Comparison of ENCODE assay signal across 8 mouse cellular contexts in the genomic region with DNA sequence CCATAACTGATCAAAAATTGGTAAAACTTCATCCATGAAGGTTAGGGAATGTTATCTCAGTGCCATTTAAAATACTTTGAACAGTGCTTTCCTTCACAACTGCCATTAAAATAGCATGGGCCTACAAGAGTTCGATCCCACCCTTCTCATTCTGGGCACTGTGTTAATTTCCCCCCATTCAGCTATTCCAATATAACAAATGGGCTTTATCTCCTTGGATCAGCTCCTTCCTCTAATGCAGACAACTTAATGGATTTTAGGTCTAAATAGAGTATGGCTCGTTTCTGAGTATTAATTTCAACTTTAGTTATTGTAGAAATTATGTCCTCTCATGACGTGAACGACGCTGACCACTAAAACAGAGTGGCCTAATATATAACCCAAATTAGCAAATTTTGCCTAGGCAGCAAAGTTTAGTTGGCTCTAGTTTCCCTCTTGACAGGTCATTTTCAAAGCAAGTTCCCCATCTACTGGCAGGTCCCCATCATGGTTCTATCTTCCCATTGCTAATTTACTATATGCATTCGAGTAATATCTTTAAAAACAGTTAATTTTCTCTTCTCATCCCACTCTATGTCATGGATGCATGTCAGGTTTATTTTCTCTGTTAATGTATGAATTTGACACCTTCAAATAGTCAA.
DNase-seq lines count a peak whose midpoint lies in the region; ATAC-seq and TF ChIP-seq lines count a peak whose summit lies in the region.

No protein-coding gene starts in this region.

- no peak overlapping the region for H3K27ac ChIP-seq in midbrain, embryonic 15.5 days
- H3K27ac ChIP-seq in midbrain, embryonic 13.5 days, result no peak overlapping the region
- H3K27ac ChIP-seq in cortical plate, adult 2 months (ENCODE audit: insufficient read depth, low read length), result no peak overlapping the region
- no peak overlapping the region for H3K27ac ChIP-seq in stomach, embryonic 14.5 days (ENCODE audit: low read length)

- H3K27me3 ChIP-seq in midbrain, embryonic 15.5 days (replicated peaks), result no peaks in the 10 kb centered on the region
- H3K27me3 ChIP-seq in midbrain, embryonic 13.5 days, result no peaks in the 10 kb centered on the region
- H3K27me3 ChIP-seq in stomach, embryonic 14.5 days (ENCODE audit: control insufficient read depth, insufficient read depth, low read length), result no peaks in the 10 kb centered on the region

- no peak overlapping the region for H3K4me3 ChIP-seq in midbrain, embryonic 15.5 days
- H3K4me3 ChIP-seq in midbrain, embryonic 13.5 days (replicated peaks), result no peak overlapping the region
- no peak overlapping the region for H3K4me3 ChIP-seq in cortical plate, adult 2 months (ENCODE audit: insufficient read depth, low read length)
- no peak overlapping the region for H3K4me3 ChIP-seq in stomach, embryonic 14.5 days (ENCODE audit: low read depth, low read length)

- H3K9me3 ChIP-seq in midbrain, embryonic 15.5 days, result no peaks in the 10 kb centered on the region
- H3K9me3 ChIP-seq in midbrain, embryonic 13.5 days, result no peaks in the 10 kb centered on the region
- no peaks in the 10 kb centered on the region for H3K9me3 ChIP-seq in stomach, embryonic 14.5 days (ENCODE audit: control insufficient read depth, low read depth, low read length)

- TF ChIP-seq CTCF in cortical plate, adult 2 months (IDR thresholded peaks at IDR 0.05; ENCODE audit: extremely low read depth, insufficient read depth, low read length), result peak; percentile 31; the same call in 1 of the 2 replicates

- peak; percentile 8 for DNase-seq in heart, postnatal 4 days
- DNase-seq in heart, postnatal 36 days, result no peak
- DNase-seq in gastrocnemius, postnatal 4 days (ENCODE audit: low spot score in 2 of 2), result no peak
- no peak for DNase-seq in heart, adult 8-10 months (ENCODE audit: low spot score)

- no peak for TF ChIP-seq POLR2A in cortical plate, adult 2 months (IDR thresholded peaks at IDR 0.05; ENCODE audit: extremely low read depth, insufficient read depth, low read length)

- no peaks in the 10 kb centered on the region for H3K4me1 ChIP-seq in midbrain, embryonic 15.5 days
- H3K4me1 ChIP-seq in midbrain, embryonic 13.5 days (replicated peaks), result no peaks in the 10 kb centered on the region
- H3K4me1 ChIP-seq in cortical plate, adult 2 months (ENCODE audit: control insufficient read depth, insufficient read depth, low read length), result no peaks in the 10 kb centered on the region
- no peaks in the 10 kb centered on the region for H3K4me1 ChIP-seq in stomach, embryonic 14.5 days (ENCODE audit: control insufficient read depth, insufficient read depth, low read length)

- no peaks in the 10 kb centered on the region for H3K36me3 ChIP-seq in midbrain, embryonic 15.5 days (replicated peaks)
- H3K36me3 ChIP-seq in midbrain, embryonic 13.5 days, result no peaks in the 10 kb centered on the region
- H3K36me3 ChIP-seq in stomach, embryonic 14.5 days (ENCODE audit: control insufficient read depth, insufficient read depth, low read length), result no peaks in the 10 kb centered on the region

- 84% methylated on average over 6 of the region's 6 CpGs for WGBS in midbrain, embryonic 15.5 days
- WGBS in midbrain, embryonic 13.5 days, result 84% methylated on average over 6 of the region's 6 CpGs
- 37% methylated on average over 6 of the region's 6 CpGs for WGBS in stomach, embryonic 14.5 days

- H3K4me2 ChIP-seq in midbrain, embryonic 15.5 days, result no peak overlapping the region
- no peak overlapping the region for H3K4me2 ChIP-seq in midbrain, embryonic 13.5 days (replicated peaks)
- no peak overlapping the region for H3K4me2 ChIP-seq in stomach, embryonic 14.5 days (replicated peaks; ENCODE audit: low read depth, low read length)

- intact Hi-C loops in heart, postnatal 36 days (cut with DNase I), result loop anchor here (2.0 to 5.0 kb wide), 2 partner anchors 446 to 1353 kb away; no protein-coding TSS in a partner anchor

- H3K9ac ChIP-seq in midbrain, embryonic 15.5 days, result no peak overlapping the region
- no peak overlapping the region for H3K9ac ChIP-seq in midbrain, embryonic 13.5 days (replicated peaks)
- H3K9ac ChIP-seq in stomach, embryonic 14.5 days (replicated peaks; ENCODE audit: low read depth, low read length), result no peak overlapping the region

- 0 out of 2 replicates have a peak, but pooled peaks have one; percentile 58 for ATAC-seq in midbrain, embryonic 15.5 days (replicated peaks)
- no peak for ATAC-seq in midbrain, embryonic 13.5 days
- peak; percentile 58; the same call in 1 of the 2 replicates for ATAC-seq in stomach, embryonic 14.5 days (ENCODE audit: insufficient number of reproducible peaks, insufficient read depth, low FRiP score, low read depth)
